Mouse (Mus musculus): ENCODE measurements around the gene Dusp28.

- TF ChIP-seq CTCF (IDR thresholded peaks at IDR 0.05; ENCODE audit: extremely low read depth, insufficient read depth, insufficient read length, insufficient replicate concordance) (no peak), POLR2A (IDR thresholded peaks at IDR 0.05; ENCODE audit: low read depth, low read length) (no peak)
These were observed 33.0 kb downstream of the Dusp28 start for GRCm38 (mm10) chr1:92939746-92940145.
